ENCODE assay signal across 7 mouse cellular contexts in genomic region chr1:88424602-88425252, GRCm38 (mm10). TPM values are rescaled to one million over a fixed set of nuclear protein-coding genes. Genes with fewer than 3 reads are reported as not detected.
DNase-seq lines count a peak whose midpoint lies in the region; ATAC-seq lines count a peak whose summit lies in the region.

No protein-coding gene starts in this region.

- no peak overlapping the region for H3K9ac ChIP-seq in midbrain, embryonic 15.5 days

- ATAC-seq in inflammation-experienced regulatory T-cells, adult 6 months, result peak; percentile 86
- peak; percentile 55; the same call in 1 of the 2 replicates for ATAC-seq in midbrain, embryonic 15.5 days (replicated peaks)

- H3K4me3 ChIP-seq in midbrain, embryonic 15.5 days, result no peak overlapping the region

- no peaks in the 10 kb centered on the region for H3K36me3 ChIP-seq in midbrain, embryonic 15.5 days (replicated peaks)

- H3K9me3 ChIP-seq in midbrain, embryonic 15.5 days, result no peaks in the 10 kb centered on the region

- H3K27ac ChIP-seq in midbrain, embryonic 15.5 days, result no peak overlapping the region

- H3K4me2 ChIP-seq in midbrain, embryonic 15.5 days, result no peak overlapping the region

- H3K27me3 ChIP-seq in midbrain, embryonic 15.5 days (replicated peaks), result no peaks in the 10 kb centered on the region

- intact Hi-C loops in left cerebral cortex, postnatal 14 days (cut with DNase I), result loop anchor here (2.0 to 10.0 kb wide), 4 partner anchors 62 to 770 kb away; no protein-coding TSS in a partner anchor

- peaks cover 8% of the 10 kb centered on the region for H3K4me1 ChIP-seq in midbrain, embryonic 15.5 days

- DNase-seq in adrenal gland, adult (ENCODE audit: inconsistent age in 2 of 2, low spot score in 1 of 2), result peak; percentile 68 to 91
- DNase-seq in cerebellum, postnatal 25 days, result peak; percentile 87 to 90
- peak; percentile 77 to 82 for DNase-seq in frontal cortex, postnatal 36 days (ENCODE audit: low spot score in 2 of 2)
- peak; percentile 78 to 85 for DNase-seq in left cerebral cortex, postnatal 14 days (ENCODE audit: low spot score in 2 of 2)
- peak; percentile 44 for DNase-seq in spleen, adult 12 weeks (ENCODE audit: low spot score)

- 23% methylated on average over 8 of the region's 8 CpGs for WGBS in midbrain, embryonic 15.5 days

RNA-seq across cellular contexts. Expression of gene Spp2, which starts 18.0 kb away (rescaled TPM):
- polyA plus RNA-seq in inflammation-experienced regulatory T-cells, adult 6 months (2017; shearing (Covaris generic)), result not detected
- not detected for total RNA-seq in left cerebral cortex, postnatal 14 days (2021)
- 0.69 and 0.77 TPM in 2 replicates for polyA plus RNA-seq in midbrain, embryonic 15.5 days (2015; fragmentation: Nextera tagmentation; extraction: Ambion mirVana)
